Mouse (Mus musculus) thymus, postnatal 4 days (tissue): Measurements from ENCODE around the gene Cnot2.
A peak's percentile ranks its signal among the peaks of the same experiment; 100 is the strongest.
"Not testable (repeated sequence)": the region's sequence is repeated elsewhere in the genome, so short reads cannot be mapped to it uniquely, and the experiment has no call there.

ENCODE experiments used
- DNase-seq: peaks from one replicate; pipeline ENCODE4 v3.0.0; 2021

Gene Cnot2

DNA sequence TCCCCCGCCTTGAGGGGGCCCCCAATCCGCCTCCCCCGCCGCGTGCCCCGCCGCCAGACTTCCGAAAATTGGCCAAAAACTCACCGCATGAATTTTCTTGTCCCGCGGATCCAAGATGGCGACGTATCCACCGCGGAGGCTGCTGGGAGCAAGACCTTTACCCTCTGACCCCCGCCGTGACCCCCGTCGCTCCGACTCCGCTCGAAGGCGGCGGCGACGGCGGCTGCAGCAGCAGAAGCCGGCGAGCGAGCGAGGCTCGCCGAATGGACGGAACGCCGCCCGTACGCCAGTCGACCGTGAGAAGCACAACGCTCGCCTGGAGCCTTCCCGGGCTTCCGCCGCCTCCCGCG lies at the start of gene Cnot2:
Gene Cnot2 (minus strand): TSS at position 143 of the 350 bp plus-strand sequence.
- DNase-seq = peak; percentile 96

DNA sequence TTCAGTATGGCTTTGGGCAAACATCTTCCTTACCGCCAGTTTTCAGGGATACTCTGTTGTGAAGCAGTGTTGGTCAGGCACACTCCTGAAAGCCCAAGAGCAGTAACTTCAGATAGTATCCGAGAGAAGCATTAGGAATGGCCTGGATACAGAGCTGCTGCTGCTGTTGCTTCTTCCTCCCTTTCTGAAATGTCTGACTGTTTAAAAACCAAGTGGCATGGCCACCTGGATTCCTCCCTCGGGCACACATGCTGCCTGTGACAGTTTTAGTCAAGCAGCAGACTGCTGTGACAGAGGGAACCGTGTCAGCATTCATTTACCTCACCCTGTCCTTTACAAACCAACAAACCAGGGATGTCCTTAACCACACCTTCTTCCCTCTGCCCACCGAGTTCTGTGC lies 47.6 kb upstream of the Cnot2 start:
- DNase-seq = no peak

DNA sequence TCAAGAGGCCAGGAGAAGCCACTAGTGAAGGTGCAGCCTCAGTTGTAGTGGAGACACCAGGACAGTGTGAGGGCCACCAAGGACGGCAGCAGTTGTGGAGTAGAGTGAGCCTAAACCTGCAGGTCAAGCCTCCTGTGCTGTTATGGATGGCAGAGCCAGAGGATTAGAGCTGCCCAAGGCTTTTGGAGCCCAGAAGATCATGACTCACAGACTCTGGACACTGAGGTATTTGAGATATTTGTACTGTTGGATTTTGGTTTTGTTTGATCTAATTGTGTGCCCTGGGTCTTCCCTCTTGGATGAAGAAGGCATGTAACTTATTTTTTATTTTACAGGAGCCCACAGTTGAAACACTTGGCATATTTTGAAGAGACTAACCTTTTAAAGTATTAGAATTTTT lies 44.7 kb upstream of the Cnot2 start:
- no peak for DNase-seq

DNA sequence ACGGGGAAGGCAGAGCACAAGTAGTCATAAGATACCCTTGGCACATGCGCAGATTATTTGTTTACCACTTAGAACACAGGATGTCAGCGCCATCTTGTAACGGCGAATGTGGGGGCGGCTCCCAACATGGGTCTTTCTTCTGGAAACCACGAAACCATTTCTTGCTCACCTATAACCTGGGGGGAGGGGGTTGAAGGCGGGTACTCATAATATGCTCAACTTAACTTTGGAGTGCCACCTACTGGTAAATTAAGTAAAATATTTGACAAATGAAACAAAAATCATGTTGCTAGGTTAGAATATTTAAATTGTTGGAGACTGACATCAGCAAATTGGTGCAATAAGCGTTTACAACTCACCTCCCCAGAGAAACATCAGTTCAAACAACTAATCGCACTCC lies 31.9 kb upstream of the Cnot2 start:
- peak; percentile 52 for DNase-seq

DNA sequence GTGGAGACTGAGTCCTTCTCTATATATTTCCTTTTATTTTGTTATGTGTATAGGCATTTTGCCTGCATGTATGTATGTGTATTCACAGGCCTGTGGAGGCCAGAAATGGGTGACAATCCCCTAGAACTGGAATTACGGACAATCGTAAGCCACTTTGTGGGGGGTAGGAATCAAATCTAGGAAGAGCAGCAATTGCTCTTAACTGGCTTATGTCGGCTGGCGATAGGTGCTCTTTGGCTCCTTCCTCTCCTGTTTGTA lies 23.5 kb upstream of the Cnot2 start:
- no peak for DNase-seq

DNA sequence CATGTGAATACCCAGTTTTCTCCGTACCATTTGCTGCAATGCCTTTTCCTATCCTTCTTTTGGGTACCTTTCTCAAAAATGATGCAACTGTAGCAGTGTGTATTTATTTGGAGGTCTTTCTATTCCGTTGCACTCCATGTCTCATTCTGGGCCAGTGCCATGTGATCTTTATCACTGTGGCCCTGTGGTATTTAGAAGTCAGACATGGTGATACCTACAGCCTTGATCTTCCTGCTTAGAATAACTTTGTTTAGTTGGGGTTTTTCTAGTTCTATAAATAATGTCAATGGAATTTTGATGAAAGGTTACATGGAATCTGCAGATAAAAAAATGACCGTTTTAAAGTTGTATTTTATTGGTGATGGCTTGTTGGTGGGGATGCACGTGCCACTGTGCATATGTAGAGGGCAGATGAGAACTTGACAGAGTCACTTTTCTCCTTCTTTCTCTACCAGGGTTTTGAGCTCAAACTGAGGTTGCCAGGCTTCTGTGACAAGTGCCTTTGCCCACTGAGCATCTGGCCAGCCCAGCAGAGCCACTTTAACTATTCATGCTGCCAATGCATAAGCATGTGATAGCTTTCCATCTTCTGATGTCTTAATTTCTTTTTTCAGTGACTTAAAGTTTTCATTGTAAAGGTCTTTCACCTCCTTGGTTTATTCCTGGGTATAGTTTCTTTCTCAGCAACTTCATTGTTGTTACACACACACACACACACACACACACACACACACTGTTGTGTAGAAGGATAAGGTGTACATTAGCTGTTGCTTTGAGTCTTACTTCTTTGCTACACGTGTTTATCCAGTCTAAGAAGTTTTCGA lies 23.0 kb upstream of the Cnot2 start:
- DNase-seq = no peak

DNA sequence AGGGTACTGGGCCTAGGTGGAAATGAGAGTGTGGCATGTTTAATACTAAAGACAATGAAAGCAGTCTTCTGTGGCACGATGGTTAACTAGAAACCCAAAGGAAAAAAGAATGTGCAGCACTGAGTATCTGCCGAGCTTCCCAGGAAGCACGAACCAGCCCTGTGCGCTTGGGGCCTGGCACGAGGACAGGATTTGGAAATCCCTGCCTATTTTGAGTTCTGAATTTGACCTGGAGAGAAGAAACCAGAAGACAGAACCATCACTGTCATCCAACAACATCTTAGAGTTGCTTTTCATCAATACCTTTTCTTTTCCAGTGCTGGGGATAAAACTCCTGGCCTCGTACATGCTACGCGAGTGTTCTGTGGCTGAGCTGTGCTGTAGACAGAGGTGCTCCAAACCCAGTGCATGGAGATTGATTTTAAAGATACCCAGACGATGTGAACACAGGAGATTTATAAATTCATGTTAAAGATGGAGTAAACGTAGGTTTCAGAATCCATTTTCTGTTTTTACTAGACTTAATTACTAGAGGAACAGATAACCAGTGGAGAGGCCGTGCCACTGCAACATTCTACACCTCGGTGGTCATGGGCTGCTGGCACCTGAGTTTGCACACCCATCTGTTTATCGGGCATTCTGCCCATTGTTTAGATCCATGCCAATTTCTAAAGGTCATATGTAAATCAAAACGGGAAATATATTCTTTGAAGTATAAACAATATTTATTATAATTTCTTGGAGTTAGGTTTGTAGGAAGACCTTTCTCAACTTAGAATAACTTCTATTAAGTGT lies 17.9 kb upstream of the Cnot2 start:
- DNase-seq = no peak

DNA sequence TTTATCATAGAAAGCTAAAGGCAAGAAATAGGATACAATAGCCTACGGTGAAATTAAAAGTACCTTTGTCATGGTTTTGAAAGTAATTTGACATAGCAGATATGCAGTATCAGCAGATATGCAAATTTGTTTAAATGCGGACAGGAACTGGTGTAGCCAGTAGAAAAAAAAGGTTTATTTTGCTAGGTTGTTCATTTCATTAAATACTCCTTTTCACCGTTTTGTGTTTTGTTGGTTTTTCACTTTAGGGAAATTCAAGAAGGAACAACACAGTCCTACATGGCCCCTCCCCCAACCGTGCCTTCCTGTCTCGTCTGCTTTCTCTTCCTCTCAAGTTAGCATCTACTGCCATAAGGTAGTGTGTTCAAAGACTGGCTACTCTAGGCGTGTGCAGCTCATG lies 1.4 kb upstream of the Cnot2 start:
- DNase-seq = peak; percentile 76

DNA sequence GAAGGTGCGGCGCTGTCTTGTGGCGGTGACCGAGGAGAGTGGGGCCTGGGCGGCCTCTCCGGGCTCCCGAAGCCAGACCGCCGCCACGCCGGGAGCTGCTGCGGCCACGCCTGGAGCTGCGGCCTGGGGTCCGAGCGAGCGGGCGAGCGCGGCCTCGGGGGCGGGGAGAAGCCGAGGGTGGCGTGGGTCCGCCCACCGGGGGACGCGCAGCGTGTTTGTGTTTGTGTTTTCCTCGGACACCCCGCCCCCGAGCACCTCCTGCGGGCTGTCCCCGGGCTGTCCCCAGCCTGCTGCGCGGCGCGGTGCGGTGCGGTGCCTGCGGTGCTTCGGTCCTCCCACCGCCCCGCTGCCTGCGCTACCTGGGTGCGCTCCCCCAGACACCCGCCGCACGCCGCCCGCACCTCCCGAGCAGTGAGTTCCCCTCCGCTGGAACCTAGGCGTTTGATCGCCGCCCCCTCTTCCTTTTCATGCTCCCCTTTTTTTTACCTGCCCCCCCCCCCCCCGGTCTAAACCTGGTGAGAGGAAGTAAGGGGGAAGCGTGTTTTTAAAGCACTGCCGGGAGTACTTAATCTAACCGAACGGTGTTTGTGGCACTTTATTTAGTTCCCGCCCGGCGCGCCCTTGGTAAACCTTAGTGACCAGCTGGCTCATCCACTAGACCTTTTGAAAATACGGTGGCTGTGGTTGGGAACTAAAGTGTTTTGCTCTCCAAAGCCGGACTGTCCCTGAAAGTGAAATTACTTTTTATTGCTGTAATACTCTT lies 589 bp upstream of the Cnot2 start:
- peak; percentile 80 for DNase-seq

DNA sequence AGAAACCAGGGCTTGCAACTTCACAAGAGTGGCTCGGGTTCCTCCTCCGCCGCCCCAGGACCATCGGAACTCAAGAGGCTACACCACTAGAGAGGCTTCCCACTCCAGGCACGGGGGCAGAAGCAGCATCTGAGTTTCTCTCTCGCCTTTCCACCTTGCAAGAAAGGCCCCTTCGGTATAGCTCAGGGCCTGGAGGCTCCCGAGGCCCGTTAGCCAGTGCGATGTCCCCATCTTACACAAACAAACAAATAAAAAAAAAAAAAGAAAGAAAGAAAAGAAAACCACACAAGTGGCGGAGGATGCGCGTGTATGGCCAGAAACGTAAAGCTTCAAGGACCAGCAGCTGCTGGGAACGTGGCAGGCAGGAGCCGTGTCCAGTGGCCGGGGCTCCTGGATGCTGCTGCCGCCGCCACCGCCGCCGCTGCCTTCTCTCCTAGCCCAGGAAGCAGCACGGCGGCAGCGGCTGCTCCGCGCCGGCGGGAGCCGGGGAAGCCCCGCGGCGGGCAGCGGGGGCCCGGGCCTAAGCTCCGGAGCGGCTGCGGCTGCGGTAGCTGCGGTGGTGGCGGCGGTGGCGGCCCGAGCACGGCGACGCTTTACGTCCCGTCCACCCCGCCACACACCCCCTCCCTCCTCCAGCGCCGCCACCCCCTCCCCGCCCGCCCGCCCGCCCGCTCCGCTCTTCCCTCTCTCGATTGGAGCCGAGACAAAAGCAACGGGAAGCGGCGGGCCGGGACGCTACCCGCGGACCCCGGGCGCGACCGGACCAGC lies 536 bp downstream of the Cnot2 start:
- DNase-seq = peak; percentile 73

DNA sequence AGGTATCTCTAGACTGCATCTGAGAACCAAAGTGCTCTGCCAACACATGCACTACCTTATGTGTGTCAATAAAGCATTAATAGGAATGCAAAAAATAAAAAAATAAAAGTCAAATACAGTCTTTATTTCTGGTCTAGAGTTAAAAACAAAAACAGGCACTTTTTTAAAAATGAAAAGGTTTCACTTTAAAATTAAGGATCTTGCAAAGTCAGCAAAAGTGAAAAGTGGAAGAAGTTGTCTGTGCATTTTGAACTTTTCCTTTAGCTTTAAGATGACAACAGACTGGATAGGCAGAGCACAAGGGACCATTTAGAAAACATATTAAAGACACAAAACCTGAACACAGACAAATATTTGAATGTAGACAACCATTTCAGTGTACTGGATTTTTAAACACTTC lies 1.8 kb downstream of the Cnot2 start:
- DNase-seq = no peak

DNA sequence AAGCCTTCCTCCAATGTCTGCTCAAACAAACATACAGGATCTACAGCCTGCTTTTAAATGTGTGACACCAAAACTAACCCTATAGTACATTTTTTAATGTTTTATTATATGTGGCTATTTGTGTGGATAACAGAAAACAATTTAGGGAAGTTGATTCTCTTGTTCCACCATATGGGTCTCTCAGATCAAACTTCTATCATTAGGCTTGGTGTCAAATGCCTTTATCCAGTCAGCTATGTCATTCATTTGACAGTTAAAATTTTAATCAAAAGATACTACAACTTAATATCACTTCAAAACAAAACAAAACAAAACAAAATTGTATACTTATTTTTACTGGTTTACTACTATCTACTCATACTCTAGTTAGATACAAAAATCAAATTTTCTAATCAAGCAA lies 2.9 kb downstream of the Cnot2 start:
- no peak for DNase-seq

DNA sequence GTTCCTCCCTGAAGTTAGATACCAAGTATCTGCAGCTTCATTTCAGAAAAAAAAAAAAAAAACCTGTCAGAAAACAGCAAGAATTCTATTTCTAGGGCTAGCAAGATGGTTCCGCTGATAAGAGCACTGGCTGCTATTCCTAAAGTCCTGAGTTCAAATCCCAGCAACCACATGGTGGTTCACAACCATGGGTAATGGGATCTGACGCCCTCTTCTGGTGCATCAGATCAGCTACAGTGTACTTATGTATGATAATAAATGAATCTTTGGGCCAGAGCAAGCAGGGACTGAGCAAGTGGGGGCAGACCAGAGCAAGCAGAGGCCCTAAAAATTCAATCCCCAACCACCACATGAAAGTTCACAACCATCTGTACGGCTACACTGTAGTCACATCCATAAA lies 4.1 kb downstream of the Cnot2 start:
- no peak for DNase-seq

DNA sequence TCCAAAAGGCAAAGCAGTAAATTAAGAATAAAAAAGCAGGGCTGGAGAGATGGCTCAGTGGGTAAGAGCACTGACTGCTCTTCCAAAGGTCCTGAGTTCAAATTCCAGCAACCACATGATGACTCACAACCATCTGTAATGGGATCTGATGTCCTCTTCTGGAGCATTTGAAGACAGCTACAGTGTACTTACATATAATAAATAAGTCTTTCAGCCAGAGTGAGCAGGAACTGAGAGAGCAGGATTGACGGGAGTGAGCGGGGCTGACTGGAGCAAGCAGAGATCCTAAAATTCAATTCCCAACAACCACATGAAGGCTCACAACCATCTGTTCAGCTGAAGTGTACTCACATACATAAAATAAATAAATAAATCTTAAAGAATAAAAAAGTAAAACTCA lies 5.2 kb downstream of the Cnot2 start:
- DNase-seq = not testable (repeated sequence)

DNA sequence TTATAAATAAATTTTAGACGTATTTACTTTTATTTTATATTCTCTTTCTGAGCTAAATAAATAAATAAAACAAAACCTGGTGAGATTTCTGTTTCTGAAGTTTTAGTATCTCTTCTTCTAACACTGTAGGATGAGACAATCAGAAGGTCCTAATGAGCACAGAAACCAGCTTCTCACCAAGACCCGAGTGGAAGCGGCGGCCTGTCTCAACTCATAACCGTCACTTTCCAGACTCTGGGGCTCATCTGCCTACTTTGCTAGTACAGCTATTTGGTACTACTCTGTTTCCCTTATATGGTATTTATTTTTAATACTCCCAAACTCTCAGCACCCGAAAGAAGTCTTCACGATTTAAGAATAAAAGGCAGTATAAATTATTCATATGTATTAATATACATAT lies 10.8 kb downstream of the Cnot2 start:
- DNase-seq = no peak

DNA sequence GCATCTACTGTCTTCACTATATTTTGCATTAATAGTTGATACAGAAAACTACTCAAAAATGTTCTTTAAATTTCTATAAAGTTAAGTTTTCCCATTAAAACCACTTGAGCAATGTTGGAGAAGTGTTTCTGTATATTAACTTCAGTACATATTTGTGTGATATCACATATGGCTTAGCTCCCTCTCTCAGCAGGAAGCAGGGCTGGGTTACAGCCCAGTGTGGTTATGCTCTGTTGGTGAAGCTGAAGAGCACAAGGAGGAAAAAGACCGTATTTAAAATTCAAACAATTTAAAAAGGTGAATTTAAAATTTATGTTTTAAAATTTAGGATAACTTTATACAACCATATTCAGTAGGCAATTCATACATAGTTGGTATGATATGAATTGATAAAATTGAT lies 12.8 kb downstream of the Cnot2 start:
- no peak for DNase-seq

DNA sequence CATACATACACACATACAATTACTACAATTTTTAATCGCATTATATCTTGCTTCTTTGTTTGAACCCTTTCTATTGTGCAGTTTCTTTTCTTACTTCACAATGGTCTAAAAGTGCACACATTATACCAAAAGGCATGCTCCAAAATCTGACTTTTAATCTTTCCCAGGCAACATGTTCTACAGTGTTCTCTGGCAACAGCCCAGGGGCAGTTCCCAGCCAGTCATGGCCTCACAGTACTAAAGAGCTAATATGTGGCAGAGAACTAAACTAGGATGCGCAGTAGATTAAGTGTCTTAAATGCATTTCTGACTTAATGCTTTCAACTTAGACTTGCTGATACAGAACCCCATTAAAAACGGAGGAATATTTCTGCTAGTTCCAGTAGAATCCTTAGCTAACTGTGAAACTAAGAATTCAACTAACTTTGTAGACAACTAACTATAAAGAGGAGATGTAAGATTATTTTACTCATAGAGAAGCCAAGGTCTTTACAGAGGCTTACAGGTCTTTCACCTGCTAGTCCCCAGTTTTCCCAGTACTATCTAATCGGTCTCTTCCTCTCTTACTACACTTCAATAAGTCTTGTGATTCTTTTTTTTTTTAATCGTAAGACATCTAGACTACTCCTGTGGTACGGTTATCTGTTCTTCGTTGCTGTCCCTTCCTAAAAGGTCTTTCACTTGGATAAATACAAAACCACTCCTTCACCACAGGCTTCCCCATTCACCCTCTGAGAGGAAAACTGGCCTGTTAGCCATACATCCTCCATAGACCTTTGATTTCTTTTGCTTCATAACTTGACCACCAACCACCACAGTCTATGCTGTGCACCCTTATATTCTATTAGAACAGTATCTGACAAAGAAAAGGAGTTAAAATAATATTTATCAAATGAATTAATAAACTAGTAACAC lies 13.6 kb downstream of the Cnot2 start:
- DNase-seq = no peak

DNA sequence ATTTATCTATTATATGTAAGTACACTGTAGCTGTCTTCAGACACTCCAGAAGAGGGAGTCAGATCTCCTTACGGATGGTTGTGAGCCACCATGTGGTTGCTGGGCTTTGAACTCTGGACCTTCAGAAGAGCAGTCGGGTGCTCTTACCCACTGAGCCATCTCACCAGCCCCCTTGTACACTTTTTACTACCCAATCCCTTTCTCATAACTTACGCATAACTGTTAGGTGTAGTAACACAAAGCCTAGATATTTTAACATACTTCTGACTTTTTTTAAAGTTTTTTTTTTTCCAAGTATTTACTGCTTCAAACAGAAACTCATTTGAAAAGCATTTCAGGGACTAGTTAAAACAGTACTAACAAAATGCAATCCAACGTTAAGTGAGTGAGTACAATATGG lies 14.8 kb downstream of the Cnot2 start:
- not testable (repeated sequence) for DNase-seq

DNA sequence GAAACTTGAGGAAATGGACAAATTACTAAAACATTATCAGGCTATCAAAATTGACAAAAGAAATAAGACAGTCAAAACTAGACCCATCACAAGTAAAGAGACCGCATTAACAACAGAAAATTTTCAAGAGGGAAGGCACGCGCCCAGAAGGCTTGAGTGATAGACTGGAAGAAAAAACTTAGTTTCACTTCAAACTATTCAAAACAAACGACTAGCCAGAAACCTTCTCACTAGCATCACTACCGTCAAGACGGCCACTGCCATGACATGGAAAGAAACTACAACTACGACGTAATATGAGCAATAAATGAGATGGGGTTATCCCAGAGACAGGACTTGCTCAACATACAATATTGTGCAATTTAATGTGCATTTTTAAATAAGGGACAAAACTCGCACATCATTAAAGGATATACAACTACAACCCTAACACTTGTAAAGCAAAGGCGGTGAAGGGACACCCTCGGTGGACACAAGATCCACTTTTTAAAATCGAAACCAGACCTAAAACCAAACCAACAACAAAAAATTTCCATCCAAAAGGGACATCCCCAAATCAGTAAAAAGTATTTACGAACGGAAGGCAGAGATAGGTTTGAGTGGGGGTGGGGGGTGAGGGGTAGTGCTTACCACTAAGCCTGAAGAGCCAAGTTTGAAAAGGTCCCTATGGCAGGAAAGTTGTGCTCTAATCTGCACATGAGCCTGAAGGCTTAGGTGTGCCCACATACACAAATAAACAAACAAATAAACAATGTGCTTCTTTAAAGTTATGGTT lies 16.3 kb downstream of the Cnot2 start:
- no peak for DNase-seq

DNA sequence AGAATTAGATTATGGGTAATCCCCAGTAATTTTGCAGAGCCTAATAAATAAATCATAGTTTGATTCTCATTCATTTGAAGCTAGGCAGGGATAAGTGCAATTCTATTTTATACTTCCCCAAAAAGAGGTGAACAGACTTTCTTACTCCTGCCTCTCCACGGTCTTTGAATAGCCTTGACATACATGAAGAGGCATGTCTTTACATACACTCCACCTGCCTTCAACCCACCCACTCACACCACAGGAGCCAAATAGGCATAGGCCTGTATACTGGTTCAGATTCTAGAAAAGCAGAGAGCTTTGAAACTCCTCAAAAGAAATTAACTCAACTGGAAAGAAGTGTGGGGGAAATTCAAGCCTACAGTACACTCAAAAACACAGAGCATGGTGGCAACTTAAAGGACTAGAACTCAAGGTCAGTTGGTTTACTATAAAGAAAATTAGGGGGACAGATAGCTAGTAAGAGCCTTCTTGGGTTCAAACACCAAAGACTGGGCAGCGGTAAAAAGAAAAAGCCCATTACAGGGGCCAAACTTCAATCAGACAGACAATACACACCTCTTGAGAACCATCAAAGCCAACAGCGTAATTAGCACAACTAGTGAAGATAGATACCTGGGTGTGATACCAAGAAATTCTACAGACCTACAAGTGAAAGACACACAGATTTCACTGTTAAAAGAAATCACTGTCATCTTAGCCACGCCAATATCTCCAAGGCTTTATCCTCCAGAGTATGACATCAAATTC lies 18.4 kb downstream of the Cnot2 start:
- no peak for DNase-seq

DNA sequence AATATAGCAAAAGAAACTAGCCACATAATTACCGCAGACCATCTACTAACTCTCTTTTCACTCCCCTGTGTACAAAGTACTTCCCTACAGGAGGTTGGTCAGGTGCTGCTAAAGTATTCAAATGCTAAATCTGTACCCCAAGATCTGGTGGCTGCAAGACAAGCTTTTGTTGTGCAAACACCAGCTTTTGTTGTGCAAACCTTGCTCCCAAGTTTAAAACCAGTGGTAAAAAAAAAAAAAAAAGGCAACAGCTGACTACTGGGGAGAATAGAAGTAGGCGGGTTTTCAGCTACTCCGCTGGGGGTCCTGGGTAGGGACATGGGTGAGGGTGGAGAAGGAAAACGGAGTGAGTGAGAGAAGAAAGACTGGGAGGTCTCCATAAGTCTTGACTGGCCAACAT lies 19.1 kb downstream of the Cnot2 start:
- no peak for DNase-seq
